Mouse (Mus musculus) right cerebral cortex, postnatal 4 days (tissue): ENCODE results near the gene Rps27.
A peak's percentile ranks its signal among the peaks of the same experiment; 100 is the strongest.

ENCODE experiments used
- DNase-seq: peaks from one replicate; pipeline ENCODE4 v3.0.0-alpha.2; 2022

Gene Rps27

GRCm38 (mm10) chr3:90231075-90231474 lies 17.6 kb upstream of the Rps27 start:
- DNase-seq, result no peak

DNA sequence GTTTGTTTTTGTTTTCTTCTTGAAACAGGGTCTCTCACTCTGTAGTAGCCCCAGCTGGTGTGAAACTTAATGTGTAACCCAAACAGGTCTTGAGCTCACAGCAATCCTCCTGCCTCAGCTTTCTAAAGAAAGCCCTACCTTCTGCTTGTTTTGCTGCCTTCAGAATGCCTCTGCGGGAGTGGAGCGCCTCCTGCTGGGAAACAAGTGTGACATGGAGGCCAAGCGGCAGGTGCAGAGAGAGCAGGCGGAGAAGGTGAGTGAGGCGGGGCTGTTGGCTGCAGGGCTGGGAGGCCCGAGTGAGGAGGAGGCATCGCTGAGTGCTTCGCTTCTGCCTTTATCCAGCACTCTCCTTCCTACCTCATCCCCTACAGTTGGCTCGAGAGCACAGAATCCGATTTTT lies 10.9 kb upstream of the Rps27 start:
- no peak for DNase-seq

GRCm38 (mm10) chr3:90222941-90223340 lies 9.5 kb upstream of the Rps27 start:
- DNase-seq, result no peak

- no peak for DNase-seq
Observed at GRCm38 (mm10) chr3:90222455-90222854, 9.0 kb upstream of the Rps27 start.

DNA sequence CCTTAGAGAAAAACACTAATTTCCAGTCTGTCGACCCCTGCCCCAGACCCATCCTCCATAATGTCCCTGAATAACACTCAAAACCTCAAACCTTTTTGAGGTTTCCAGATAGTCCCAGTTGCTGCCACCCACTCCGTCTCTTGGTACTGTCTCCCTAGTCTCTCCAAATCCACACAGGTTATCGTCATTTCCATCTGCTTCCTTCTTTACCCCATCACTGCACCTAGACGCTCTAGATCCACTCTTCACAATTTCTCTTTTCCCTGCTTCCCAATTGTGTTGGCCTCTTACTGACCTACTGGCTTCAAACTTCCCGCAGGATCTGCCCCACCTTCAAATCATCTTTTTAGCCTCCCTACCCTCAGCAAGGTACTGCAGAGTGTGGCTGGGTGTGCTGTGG lies 7.7 kb upstream of the Rps27 start:
- no peak for DNase-seq

- DNase-seq, result peak; percentile 41
Observed at GRCm38 (mm10) chr3:90220531-90220951, 7.1 kb upstream of the Rps27 start.

GRCm38 (mm10) chr3:90220088-90220487 lies 6.6 kb upstream of the Rps27 start:
- peak; percentile 53 for DNase-seq

DNA sequence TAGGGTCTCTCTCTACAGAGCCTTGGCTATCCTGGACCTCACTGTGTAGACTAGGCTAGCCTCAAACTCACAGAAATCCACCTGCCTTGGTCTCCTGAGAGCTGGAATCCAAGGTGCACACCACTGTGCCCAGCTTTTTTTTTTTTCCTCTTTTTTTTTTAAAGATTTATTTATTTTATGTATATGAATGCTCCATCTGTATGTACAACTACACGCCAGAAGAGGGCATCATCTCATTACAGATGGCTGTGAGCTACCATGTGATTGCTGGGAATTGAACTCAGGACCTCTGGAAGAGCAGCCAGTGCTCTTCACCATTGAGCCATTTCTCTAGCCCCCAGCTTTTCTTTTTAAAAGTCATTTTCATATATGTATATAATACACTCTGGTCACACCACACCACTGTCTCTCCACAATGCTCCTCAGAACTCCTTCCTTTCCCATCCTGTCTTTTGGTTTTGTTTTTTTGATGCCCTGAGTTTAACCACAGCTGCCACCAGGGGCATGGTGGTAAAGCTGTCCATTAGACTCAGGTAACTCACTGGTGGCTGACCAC lies 2.5 kb upstream of the Rps27 start:
- DNase-seq, result no peak

DNA sequence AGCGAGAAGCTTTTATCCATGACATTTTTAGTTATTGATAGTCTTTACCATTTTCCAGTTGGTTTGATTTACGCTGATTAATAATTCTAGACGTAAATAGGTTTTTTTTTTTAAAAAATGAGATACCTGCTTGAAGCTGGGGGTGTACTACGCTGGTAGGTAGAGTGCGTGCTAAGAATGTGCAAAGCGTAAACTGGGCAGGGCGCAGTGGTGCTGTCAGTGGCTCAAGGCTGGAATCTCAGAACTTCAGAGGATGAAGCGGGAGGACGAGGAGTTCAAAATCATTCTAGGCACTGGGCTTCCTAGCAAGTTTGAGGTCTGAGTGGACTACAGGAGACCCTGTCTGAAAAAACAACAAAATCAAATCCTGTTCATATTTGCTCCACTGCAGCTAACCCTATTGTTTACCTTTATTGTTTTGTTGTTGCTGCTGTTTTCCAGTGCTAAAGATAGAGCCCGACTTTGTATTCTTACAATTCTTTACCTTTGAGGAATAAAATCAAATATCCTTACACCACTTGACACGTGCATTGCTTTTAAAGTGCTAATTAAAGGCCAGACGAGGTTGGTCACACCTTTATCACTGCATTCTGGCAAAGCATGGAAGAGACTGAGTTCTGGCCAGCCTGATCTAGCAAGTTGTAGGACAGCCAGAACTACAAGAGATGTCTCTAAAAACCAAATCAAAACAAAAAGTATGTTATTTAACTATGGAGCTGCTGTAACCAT lies 669 bp upstream of the Rps27 start:
- DNase-seq, result peak; percentile 14

DNA sequence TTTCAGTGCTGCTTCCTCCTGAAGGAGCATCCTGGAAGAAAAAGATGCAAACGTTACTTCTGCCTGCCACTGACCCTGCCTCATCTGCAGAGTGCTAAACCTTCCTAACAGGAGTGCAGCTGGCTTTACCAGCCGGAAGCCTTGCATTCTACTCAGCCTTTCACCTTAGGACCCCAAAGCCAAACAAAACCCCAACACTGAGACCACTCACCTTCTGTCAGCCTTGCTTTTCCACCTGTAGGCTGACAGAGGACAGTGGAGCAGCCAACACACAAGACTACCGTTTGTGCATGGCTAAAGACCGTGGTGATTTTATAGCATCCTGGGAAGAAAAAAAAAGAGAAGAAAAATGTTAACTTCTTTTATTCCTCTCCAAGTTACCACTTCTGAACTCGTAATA lies 728 bp downstream of the Rps27 start:
- DNase-seq, result no peak

GRCm38 (mm10) chr3:90211475-90212398 lies 1.7 kb downstream of the Rps27 start:
- no peak for DNase-seq

DNA sequence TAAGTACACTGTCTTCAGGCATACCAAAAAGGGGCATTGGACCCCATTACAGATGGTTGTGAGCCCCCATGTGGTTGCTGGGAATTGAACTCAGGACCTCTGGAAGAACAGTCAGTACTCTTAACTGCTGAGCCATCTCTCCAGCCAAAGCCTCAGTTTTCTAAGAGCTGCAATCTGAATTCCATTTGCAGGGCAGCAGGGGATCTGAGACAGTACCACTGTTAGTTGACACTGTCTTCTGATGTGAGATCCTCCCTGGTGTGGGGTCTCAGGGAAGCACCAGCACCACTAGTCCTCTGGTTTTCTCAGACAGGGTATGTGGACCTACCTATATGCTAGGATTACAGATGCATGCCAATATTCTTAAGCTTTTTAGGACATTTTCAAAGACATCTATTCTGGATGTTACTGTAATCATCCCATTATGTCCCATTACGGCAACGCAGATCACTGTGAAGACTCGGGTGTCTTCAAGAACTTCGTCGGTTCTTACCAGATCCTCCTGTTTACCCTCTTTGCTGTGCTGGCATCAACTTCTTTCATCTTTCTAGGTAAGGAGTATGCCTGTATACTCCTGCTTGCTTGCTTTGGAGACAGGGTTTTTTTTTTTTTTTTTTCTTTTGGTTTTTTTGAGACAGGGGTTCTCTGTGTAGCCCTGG lies 3.4 kb downstream of the Rps27 start:
- no peak for DNase-seq

DNA sequence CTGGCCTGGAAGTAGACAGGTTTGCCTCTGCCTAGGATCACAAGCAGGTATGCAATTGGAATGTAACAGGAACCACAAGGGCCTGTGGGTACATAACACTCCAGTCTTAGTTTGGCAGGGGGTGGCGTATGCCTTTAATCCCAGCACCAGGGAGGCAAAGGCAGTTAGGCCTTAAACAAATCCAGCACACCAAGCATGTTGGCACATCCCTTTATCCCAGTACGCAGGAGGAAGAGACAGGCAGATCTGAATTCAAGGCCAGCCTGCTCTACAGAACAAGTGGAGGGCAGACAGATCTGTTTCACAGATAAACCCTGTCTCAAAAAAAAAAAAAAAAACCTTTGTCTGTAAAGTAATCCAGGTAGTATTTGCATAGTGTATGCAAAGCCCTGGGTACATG lies 4.8 kb downstream of the Rps27 start:
- no peak for DNase-seq

- DNase-seq, result no peak
Observed at GRCm38 (mm10) chr3:90204582-90204981, 8.9 kb downstream of the Rps27 start.

DNA sequence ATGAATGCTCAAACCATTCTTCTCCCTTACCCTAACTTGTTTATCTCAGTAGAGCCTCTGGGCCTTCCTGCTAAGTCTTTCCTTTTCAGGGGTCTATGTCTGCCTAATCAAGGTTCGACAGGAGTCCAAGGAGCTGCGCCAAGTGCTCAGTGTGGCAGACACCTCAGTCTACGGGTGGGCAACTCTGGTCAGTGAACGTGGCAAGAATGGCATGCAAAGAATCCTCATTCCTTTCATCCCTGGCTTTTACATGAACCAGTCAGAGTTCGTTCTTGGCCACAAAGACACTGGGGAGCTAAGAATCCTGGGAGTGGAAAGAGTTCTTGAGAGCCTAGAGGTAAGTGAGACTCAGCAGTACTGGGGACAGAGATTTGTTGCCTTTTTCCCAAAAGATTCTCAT lies 9.8 kb downstream of the Rps27 start:
- DNase-seq, result no peak

GRCm38 (mm10) chr3:90202884-90203283 lies 10.6 kb downstream of the Rps27 start:
- no peak for DNase-seq

- DNase-seq, result no peak
Observed at GRCm38 (mm10) chr3:90197548-90197947, 15.9 kb downstream of the Rps27 start.

GRCm38 (mm10) chr3:90195644-90196043 lies 17.8 kb downstream of the Rps27 start:
- no peak for DNase-seq

GRCm38 (mm10) chr3:90194759-90195158 lies 18.7 kb downstream of the Rps27 start:
- no peak for DNase-seq

DNA sequence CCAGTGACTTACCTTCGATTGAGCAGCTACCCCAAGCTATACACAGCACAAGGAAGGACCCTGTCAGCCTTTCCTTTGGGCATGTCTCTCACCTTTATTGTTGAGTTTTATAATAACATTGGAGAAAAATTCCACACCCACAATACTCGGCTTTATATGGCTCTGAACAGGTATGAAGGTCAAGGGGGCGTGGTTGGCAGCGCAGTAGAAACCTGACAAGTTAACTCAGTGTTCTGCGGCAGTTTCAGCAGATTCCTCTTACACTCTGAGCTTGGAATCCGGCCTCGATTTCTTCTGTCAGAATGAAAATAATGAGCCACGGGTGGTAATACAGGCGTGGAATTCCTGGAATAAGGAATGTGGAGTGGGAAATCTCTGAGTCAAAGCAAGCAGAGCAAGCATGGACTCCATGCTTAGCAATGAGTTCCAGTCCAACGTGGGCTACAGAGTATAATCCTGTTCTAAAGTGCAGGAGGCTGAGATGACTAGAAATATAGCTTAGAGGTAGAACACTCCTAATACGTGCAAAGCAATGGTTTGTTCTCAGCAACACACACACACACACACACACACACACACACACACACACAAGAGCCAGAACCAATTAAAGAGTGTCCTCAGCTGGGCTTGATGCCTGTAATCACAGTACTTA lies 22.5 kb downstream of the Rps27 start:
- no peak for DNase-seq

- DNase-seq, result no peak
Observed at GRCm38 (mm10) chr3:90183581-90183980, 29.9 kb downstream of the Rps27 start.

GRCm38 (mm10) chr3:90179566-90179965 lies 33.9 kb downstream of the Rps27 start:
- no peak for DNase-seq
